Mouse (Mus musculus): Measurements from ENCODE around the gene Spaca3.

GRCm38 (mm10) chr11:80838724-80839123 lies 19.4 kb upstream of the Spaca3 start:
- TF ChIP-seq POLR2A (IDR thresholded peaks at IDR 0.05; ENCODE audit: low read depth, low read length) (no peak), TBP (conservative IDR thresholded peaks at IDR 0.05; ENCODE audit: low read depth, low read length) (no peak), USF1 (IDR thresholded peaks at IDR 0.05; ENCODE audit: low read depth, low read length) (no peak), ZMIZ1 (IDR thresholded peaks at IDR 0.05; ENCODE audit: low read depth, low read length) (no peak), CTCF (conservative IDR thresholded peaks at IDR 0.05 in 1 of 2, IDR thresholded peaks at IDR 0.05 in 1 of 2; ENCODE audit: low read depth in 2 of 2, low read length in 2 of 2) (peak in 1 of 2 experiments; percentile 54; a peak in 2 of 4 replicates), MXI1 (IDR thresholded peaks at IDR 0.05; ENCODE audit: low read depth, low read length) (no peak)

Measured in CH12.LX (cell line).